Mouse (Mus musculus): ENCODE measurements at regions not wholly inside any gene's neighbourhood (a gene's known extent, or its start where the extent isn't known, plus 50 kb on each side); places are given as distances from the start of the nearest gene placed in this dataset.

- DNase-seq (ENCODE audit: low spot score in 2 of 2), result no peak
Measured at GRCm38 (mm10) chr12:15741219-15741618, 75.5 kb downstream of the Trib2 start.

- no peak for DNase-seq (ENCODE audit: low spot score in 2 of 2)
Measured at GRCm38 (mm10) chr12:15738989-15739388, 77.7 kb downstream of the Trib2 start.

GRCm38 (mm10) chr12:15731261-15731660 is 85.5 kb downstream of the Trib2 start:
- DNase-seq (ENCODE audit: low spot score in 2 of 2), result peak in 1 of 2 experiments; percentile 41

- no peak for DNase-seq (ENCODE audit: low spot score in 2 of 2)
Measured at GRCm38 (mm10) chr12:15729696-15730095, 87.0 kb downstream of the Trib2 start.

- DNase-seq (ENCODE audit: low spot score in 2 of 2), result no peak
Measured at GRCm38 (mm10) chr12:15723529-15723928, 93.2 kb downstream of the Trib2 start.

- DNase-seq (ENCODE audit: low spot score in 2 of 2), result no peak
Measured at GRCm38 (mm10) chr12:15722161-15722560, 94.6 kb downstream of the Trib2 start.

- DNase-seq (ENCODE audit: low spot score in 2 of 2), result no peak
Measured at GRCm38 (mm10) chr12:15720171-15720570, 96.6 kb downstream of the Trib2 start.

GRCm38 (mm10) chr12:15718827-15719226 is 97.9 kb downstream of the Trib2 start:
- DNase-seq (ENCODE audit: low spot score in 2 of 2), result no peak

GRCm38 (mm10) chr12:15717989-15718388 is 98.7 kb downstream of the Trib2 start:
- DNase-seq (ENCODE audit: low spot score in 2 of 2), result no peak

- DNase-seq (ENCODE audit: low spot score in 2 of 2), result no peak
Measured at GRCm38 (mm10) chr12:15717342-15717741, 99.4 kb downstream of the Trib2 start.

GRCm38 (mm10) chr12:15713623-15714022 is 103.1 kb downstream of the Trib2 start:
- DNase-seq (ENCODE audit: low spot score in 2 of 2), result no peak

GRCm38 (mm10) chr12:15707570-15708095 is 109.1 kb downstream of the Trib2 start:
- DNase-seq (ENCODE audit: low spot score in 2 of 2), result no peak

- DNase-seq (ENCODE audit: low spot score in 2 of 2), result peak in 1 of 2 experiments; percentile 3
Measured at GRCm38 (mm10) chr12:15704412-15704811, 112.3 kb downstream of the Trib2 start.

GRCm38 (mm10) chr12:15702137-15702536 is 114.6 kb downstream of the Trib2 start:
- DNase-seq (ENCODE audit: low spot score in 2 of 2), result no peak

- no peak for DNase-seq (ENCODE audit: low spot score in 2 of 2)
Measured at GRCm38 (mm10) chr12:15698829-15699228, 117.9 kb downstream of the Trib2 start.

GRCm38 (mm10) chr12:15698042-15698771 is 118.5 kb downstream of the Trib2 start:
- DNase-seq (ENCODE audit: low spot score in 2 of 2), result no peak

GRCm38 (mm10) chr12:15688342-15688741 is 128.4 kb downstream of the Trib2 start:
- DNase-seq (ENCODE audit: low spot score in 2 of 2), result no peak

GRCm38 (mm10) chr12:15684311-15684710 is 132.4 kb downstream of the Trib2 start:
- DNase-seq (ENCODE audit: low spot score in 2 of 2), result no peak

GRCm38 (mm10) chr12:15681678-15682355 is 134.9 kb downstream of the Trib2 start:
- no peak for DNase-seq (ENCODE audit: low spot score in 2 of 2)

- DNase-seq (ENCODE audit: low spot score in 2 of 2), result no peak
Measured at GRCm38 (mm10) chr12:15676127-15676526, 140.6 kb downstream of the Trib2 start.

- no peak for DNase-seq (ENCODE audit: low spot score in 2 of 2)
Measured at GRCm38 (mm10) chr12:15659755-15660154, 157.0 kb downstream of the Trib2 start.

GRCm38 (mm10) chr12:15659332-15659731 is 157.4 kb downstream of the Trib2 start:
- DNase-seq (ENCODE audit: low spot score in 2 of 2), result no peak

- no peak for DNase-seq (ENCODE audit: low spot score in 2 of 2)
Measured at GRCm38 (mm10) chr12:15657748-15658251, 158.9 kb downstream of the Trib2 start.

All from cerebellum, postnatal 4 days (tissue).